Mouse (Mus musculus): Measurements from ENCODE around the gene Myh7b.

GRCm38 (mm10) chr2:155634562-155634961, 23.6 kb downstream of the Myh7b start:
- TF ChIP-seq CTCF (IDR thresholded peaks at IDR 0.05; ENCODE audit: extremely low read depth, insufficient read depth, insufficient read length, insufficient replicate concordance) (no peak), POLR2A (IDR thresholded peaks at IDR 0.05; ENCODE audit: low read depth, low read length) (no peak)

Data from spleen, adult 2 months (tissue).